8 mouse cellular contexts compared by ENCODE assay signal in genomic region chr3:51407870-51408560, GRCm38 (mm10). TPM values are rescaled to one million over a fixed set of nuclear protein-coding genes. Genes with fewer than 3 reads are reported as not detected.
A peak's percentile ranks its signal among the peaks of the same experiment; 100 is the strongest.
DNase-seq lines count a peak whose midpoint lies in the region; ATAC-seq lines count a peak whose summit lies in the region.

No protein-coding gene starts in this region.

- peaks cover 37% of the 10 kb centered on the region for H3K36me3 ChIP-seq in erythroblast, embryonic 14.5 days (ENCODE audit: control insufficient read depth)
- peaks cover 1% of the 10 kb centered on the region; the same call in 1 of the 2 replicates for H3K36me3 ChIP-seq in intestine, embryonic 16.5 days (ENCODE audit: control insufficient read depth, insufficient read depth, low read length)
- peaks cover 22% of the 10 kb centered on the region for H3K36me3 ChIP-seq in midbrain, embryonic 14.5 days (ENCODE audit: control insufficient read depth, insufficient read depth, low read length)

- H3K4me3 ChIP-seq in erythroblast, embryonic 14.5 days (replicated peaks), result peak overlapping the region; percentile 96
- peak overlapping the region; percentile 88 for H3K4me3 ChIP-seq in intestine, embryonic 16.5 days (ENCODE audit: low read length)
- peak overlapping the region; percentile 63 for H3K4me3 ChIP-seq in midbrain, embryonic 14.5 days (replicated peaks; ENCODE audit: low read depth, low read length)

- H3K9me3 ChIP-seq in erythroblast, embryonic 14.5 days (ENCODE audit: control insufficient read depth, low read length), result no peaks in the 10 kb centered on the region
- H3K9me3 ChIP-seq in intestine, embryonic 16.5 days (ENCODE audit: control insufficient read depth, low read length), result no peaks in the 10 kb centered on the region
- no peaks in the 10 kb centered on the region for H3K9me3 ChIP-seq in midbrain, embryonic 14.5 days (ENCODE audit: control insufficient read depth, low read length)

- peak overlapping the region; percentile 97 for H3K9ac ChIP-seq in intestine, embryonic 16.5 days (ENCODE audit: low read depth, low read length)
- H3K9ac ChIP-seq in midbrain, embryonic 14.5 days (replicated peaks; ENCODE audit: low read length), result peak overlapping the region; percentile 74

- peaks cover 33% of the 10 kb centered on the region for H3K4me1 ChIP-seq in erythroblast, embryonic 14.5 days (ENCODE audit: control insufficient read depth)
- H3K4me1 ChIP-seq in intestine, embryonic 16.5 days (ENCODE audit: control insufficient read depth, insufficient read depth, low read length), result peaks cover 6% of the 10 kb centered on the region; the same call in 1 of the 2 replicates
- H3K4me1 ChIP-seq in midbrain, embryonic 14.5 days (ENCODE audit: control insufficient read depth, insufficient read depth, low read length), result peaks cover 7% of the 10 kb centered on the region

- 18% methylated on average over 20 of the region's 20 CpGs for WGBS in intestine, embryonic 16.5 days
- 26% methylated on average over 20 of the region's 20 CpGs for WGBS in midbrain, embryonic 14.5 days

- peak; percentile 17; the same call in 1 of the 2 replicates for ATAC-seq in intestine, embryonic 16.5 days
- no peak for ATAC-seq in midbrain, embryonic 14.5 days (ENCODE audit: low FRiP score, low TSS enrichment)

- DNase-seq in layer of hippocampus, adult 9-10 months (ENCODE audit: low spot score), result peak; percentile 8
- DNase-seq in layer of hippocampus, adult 11-12 months (ENCODE audit: low spot score), result no peak
- peak; percentile 25 for DNase-seq in ZHBTc4 (ENCODE audit: low read depth, low spot score)
- peak; percentile 31 for DNase-seq in midbrain, embryonic 14.5 days
- DNase-seq in natural killer cell, adult 2 months (ENCODE audit: low spot score in 2 of 2), result no peak
- no peak for DNase-seq in thymus, postnatal 4 days

- H3K4me2 ChIP-seq in intestine, embryonic 16.5 days (ENCODE audit: low read depth, low read length), result peak overlapping the region; percentile 73
- peak overlapping the region; percentile 62 for H3K4me2 ChIP-seq in midbrain, embryonic 14.5 days (ENCODE audit: low read length)

- H3K27ac ChIP-seq in intestine, embryonic 16.5 days (ENCODE audit: low read length), result peak overlapping the region; percentile 94
- peak overlapping the region; percentile 92 for H3K27ac ChIP-seq in midbrain, embryonic 14.5 days (replicated peaks; ENCODE audit: low read depth, low read length)

- H3K27me3 ChIP-seq in erythroblast, embryonic 14.5 days (ENCODE audit: control insufficient read depth), result no peaks in the 10 kb centered on the region
- no peaks in the 10 kb centered on the region for H3K27me3 ChIP-seq in intestine, embryonic 16.5 days (replicated peaks; ENCODE audit: control insufficient read depth, insufficient read depth, low read length)
- no peaks in the 10 kb centered on the region for H3K27me3 ChIP-seq in midbrain, embryonic 14.5 days (ENCODE audit: control insufficient read depth, insufficient read depth, low read length)

RNA-seq across cellular contexts. Expression of gene Ndufc1, which starts 0.8 kb away (rescaled TPM):
- 4.2 and 5.7 TPM in 2 replicates for polyA plus RNA-seq in erythroblast, embryonic 14.5 days (2012)
- polyA plus RNA-seq in intestine, embryonic 16.5 days (2015; fragmentation: Nextera tagmentation; extraction: Ambion mirVana), result 906 and 911 TPM in 2 replicates
- polyA plus RNA-seq in midbrain, embryonic 14.5 days (2014; fragmentation: Nextera tagmentation; extraction: Ambion mirVana), result 796 and 925 TPM in 2 replicates

RNA-seq across cellular contexts. Expression of gene Naa15, which starts 6.9 kb away (rescaled TPM):
- polyA plus RNA-seq in erythroblast, embryonic 14.5 days (2012), result 1.2 TPM in 2 replicates
- 27.3 and 27.9 TPM in 2 replicates for polyA plus RNA-seq in intestine, embryonic 16.5 days (2015; fragmentation: Nextera tagmentation; extraction: Ambion mirVana)
- polyA plus RNA-seq in midbrain, embryonic 14.5 days (2014; fragmentation: Nextera tagmentation; extraction: Ambion mirVana), result 37.9 and 41.5 TPM in 2 replicates

RNA-seq across cellular contexts. Expression of gene Mgarp, which starts 11.5 kb away (rescaled TPM):
- polyA plus RNA-seq in erythroblast, embryonic 14.5 days (2012), result 0.08 TPM in 2 replicates
- 4.0 and 9.6 TPM in 2 replicates for polyA plus RNA-seq in intestine, embryonic 16.5 days (2015; fragmentation: Nextera tagmentation; extraction: Ambion mirVana)
- polyA plus RNA-seq in midbrain, embryonic 14.5 days (2014; fragmentation: Nextera tagmentation; extraction: Ambion mirVana), result 2.6 and 4.6 TPM in 2 replicates

Comparison
In these comparisons a context has a peak if more than half of its experiments do, and no peak if none do; other contexts are left out.
1. DNase-seq: peak in layer of hippocampus, adult 9-10 months (single experiment), ZHBTc4 (single experiment) and midbrain, embryonic 14.5 days (single experiment); none in layer of hippocampus, adult 11-12 months (single experiment), natural killer cell, adult 2 months (0 of 2) and thymus, postnatal 4 days (single experiment).
2. RNA of gene Ndufc1, which starts 0.8 kb away (polyA plus RNA-seq): 906 to 911 TPM in intestine, embryonic 16.5 days and 796 to 925 TPM in midbrain, embryonic 14.5 days; 4.2 to 5.7 TPM in erythroblast, embryonic 14.5 days; every median in the first group is over 100 times any median in the second.
3. RNA of gene Naa15, which starts 6.9 kb away (polyA plus RNA-seq): 37.9 to 41.5 TPM in midbrain, embryonic 14.5 days and 27.3 to 27.9 TPM in intestine, embryonic 16.5 days; 1.2 TPM in erythroblast, embryonic 14.5 days; every median in the first group is over 10 times any median in the second.
4. Peak in every context shown above with its lines, with median percentiles within 50 percentile points of each other: H3K4me3 ChIP-seq.